ENCODE assay signal across 8 mouse cellular contexts in the genomic region with DNA sequence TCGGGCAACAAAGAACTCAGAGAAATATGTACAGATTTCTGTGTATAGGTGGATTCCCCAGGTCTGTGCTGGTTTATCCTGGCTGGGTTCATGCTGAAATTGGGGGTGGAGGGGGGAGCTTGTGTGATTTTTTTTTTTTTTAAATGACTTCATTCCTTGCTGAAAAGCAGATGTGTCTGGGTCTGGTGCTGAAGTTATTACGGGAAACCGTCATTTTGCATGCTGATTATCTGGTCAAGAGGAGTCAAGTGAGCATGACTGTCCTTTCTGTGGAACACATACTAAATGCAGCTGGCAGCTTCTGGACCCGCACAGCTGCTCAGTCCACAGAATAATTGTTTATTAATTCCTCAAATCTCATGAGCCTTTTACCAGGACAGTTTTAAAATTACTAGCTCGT.
DNase-seq lines count a peak whose midpoint lies in the region; ATAC-seq and TF ChIP-seq lines count a peak whose summit lies in the region.

No protein-coding gene starts in this region.

- H3K36me3 ChIP-seq in heart, embryonic 11.5 days (ENCODE audit: control insufficient read depth, insufficient read depth, low read length), result no peaks in the 10 kb centered on the region
- no peaks in the 10 kb centered on the region for H3K36me3 ChIP-seq in forebrain, embryonic 15.5 days
- H3K36me3 ChIP-seq in liver, postnatal 0 days (replicated peaks; ENCODE audit: insufficient read depth, low read length), result no peaks in the 10 kb centered on the region

- H3K27me3 ChIP-seq in heart, embryonic 11.5 days (ENCODE audit: control insufficient read depth, insufficient read depth, low read length), result no peaks in the 10 kb centered on the region
- H3K27me3 ChIP-seq in forebrain, embryonic 15.5 days, result no peaks in the 10 kb centered on the region
- no peaks in the 10 kb centered on the region for H3K27me3 ChIP-seq in liver, postnatal 0 days (ENCODE audit: insufficient read depth, low read length)

- TF ChIP-seq EP300 in liver, postnatal 0 days (IDR thresholded peaks at IDR 0.05; ENCODE audit: low read depth), result no peak

- H3K4me2 ChIP-seq in heart, embryonic 11.5 days, result peak overlapping the region; percentile 67
- H3K4me2 ChIP-seq in forebrain, embryonic 15.5 days (replicated peaks), result peak overlapping the region; percentile 46
- peak overlapping the region; percentile 11; the same call in 1 of the 2 replicates for H3K4me2 ChIP-seq in liver, postnatal 0 days (ENCODE audit: low read depth, low read length)

- H3K4me3 ChIP-seq in heart, embryonic 11.5 days (ENCODE audit: low read depth, low read length), result peak overlapping the region; percentile 35
- H3K4me3 ChIP-seq in forebrain, embryonic 15.5 days, result peak overlapping the region; percentile 40
- H3K4me3 ChIP-seq in liver, postnatal 0 days (ENCODE audit: low read depth, low read length), result no peak overlapping the region

- no peaks in the 10 kb centered on the region for H3K9me3 ChIP-seq in heart, embryonic 11.5 days (replicated peaks; ENCODE audit: control insufficient read depth, low read length)
- H3K9me3 ChIP-seq in forebrain, embryonic 15.5 days, result no peaks in the 10 kb centered on the region
- H3K9me3 ChIP-seq in liver, postnatal 0 days (ENCODE audit: low read length), result no peaks in the 10 kb centered on the region

- peak overlapping the region; percentile 43; the same call in 1 of the 2 replicates for H3K9ac ChIP-seq in heart, embryonic 11.5 days (ENCODE audit: low read depth, low read length)
- H3K9ac ChIP-seq in forebrain, embryonic 15.5 days (replicated peaks), result peak overlapping the region; percentile 48
- H3K9ac ChIP-seq in liver, postnatal 0 days (replicated peaks), result no peak overlapping the region

- no peak overlapping the region for H3K27ac ChIP-seq in heart, embryonic 11.5 days (ENCODE audit: low read depth, low read length)
- peak overlapping the region; percentile 86 for H3K27ac ChIP-seq in forebrain, embryonic 15.5 days (replicated peaks)
- H3K27ac ChIP-seq in liver, postnatal 0 days (ENCODE audit: low read depth), result no peak overlapping the region

- no peak for ATAC-seq in heart, embryonic 11.5 days (replicated peaks; ENCODE audit: insufficient number of reproducible peaks, low FRiP score, low TSS enrichment)
- ATAC-seq in forebrain, embryonic 15.5 days (replicated peaks), result no peak; the same call in 1 of the 2 replicates
- no peak for ATAC-seq in liver, postnatal 0 days

- DNase-seq in heart, adult 18-20 months, result no peak
- peak; percentile 63 for DNase-seq in MN1 (ENCODE audit: low spot score)
- no peak for DNase-seq in liver, postnatal 0 days
- DNase-seq in right cerebral cortex, postnatal 36 days (ENCODE audit: low spot score in 2 of 2), result no peak
- DNase-seq in left cerebral cortex, postnatal 36 days (ENCODE audit: low spot score in 2 of 2), result no peak
- DNase-seq in ovary, adult 18-20 months (ENCODE audit: low spot score), result no peak

- H3K4me1 ChIP-seq in heart, embryonic 11.5 days (ENCODE audit: control insufficient read depth, insufficient read depth, low read length), result peaks cover 15% of the 10 kb centered on the region
- H3K4me1 ChIP-seq in forebrain, embryonic 15.5 days, result peaks cover 39% of the 10 kb centered on the region
- H3K4me1 ChIP-seq in liver, postnatal 0 days (ENCODE audit: insufficient read depth), result no peaks in the 10 kb centered on the region

- no peak for TF ChIP-seq CTCF in liver, postnatal 0 days (IDR thresholded peaks at IDR 0.05; ENCODE audit: low read depth)

- WGBS in heart, embryonic 11.5 days (ENCODE audit: insufficient replicate concordance), result 37% methylated on average over 5 of the region's 5 CpGs
- 28% methylated on average over 5 of the region's 5 CpGs for WGBS in forebrain, embryonic 15.5 days
- WGBS in liver, postnatal 0 days (ENCODE audit: insufficient replicate concordance), result 66% methylated on average over 5 of the region's 5 CpGs

- intact Hi-C loops in left cerebral cortex, postnatal 36 days (cut with DNase I), result no loop called here

Comparison
In these comparisons a context has a peak if more than half of its experiments do, and no peak if none do; other contexts are left out.
1. H3K4me2 ChIP-seq: peak in every context shown above with its lines; median percentile 67 in heart, embryonic 11.5 days; 46 in forebrain, embryonic 15.5 days; 11 in liver, postnatal 0 days.